Mouse (Mus musculus) limb, embryonic 10.5 days (tissue): ENCODE data around the gene D630045J12Rik. TPM values are rescaled to one million over a fixed set of nuclear protein-coding genes. Genes with fewer than 3 reads are reported as not detected.

Experiments
- DNase-seq: peaks from one replicate; pipeline ENCODE4 v3.0.0-alpha.2; 2017; ENCODE audit warnings: low spot score
- H3K27ac ChIP-seq: fragments of 300-500 bp; sonication (generic); 2 replicates; pipeline ENCODE4 v1.5.1; 2016; ENCODE audit warnings: mild to moderate bottlenecking
- H3K27me3 ChIP-seq: fragments of 300-500 bp; sonication (generic); 2 replicates; pipeline ENCODE4 v1.6.1; 2016; ENCODE audit warnings: low read depth, mild to moderate bottlenecking; ENCODE audit not compliant: poor library complexity, severe bottlenecking
- H3K36me3 ChIP-seq: fragments of 300-500 bp; sonication (generic); 2 replicates; pipeline ENCODE4 v1.6.1; 2016; ENCODE audit warnings: mild to moderate bottlenecking, moderate library complexity
- H3K4me1 ChIP-seq: fragments of 300-500 bp; sonication (generic); 2 replicates; pipeline ENCODE4 v1.6.1; 2016
- H3K4me3 ChIP-seq: fragments of 300-500 bp; sonication (generic); 2 replicates; pipeline ENCODE4 v1.5.1; 2016; ENCODE audit warnings: mild to moderate bottlenecking, moderate library complexity
- H3K9me3 ChIP-seq: fragments of 300-500 bp; sonication (generic); replicated peaks from 2 replicates; pipeline ENCODE4 v1.6.1; 2016; ENCODE audit warnings: mild to moderate bottlenecking
- WGBS: fragments of 180-500 bp; shearing (Covaris S2); methylation state at CpG from one replicate; pipeline ENCODE4 v1.1.7; 2016; 5-methylcytosine and 5-hydroxymethylcytosine counted together
- polyA plus RNA-seq: library from polyadenylated mRNA; unstranded; fragments of >200 nt; fragmentation: Nextera tagmentation; extraction: Ambion mirVana; gene quantifications from 2 replicates; pipeline ENCODE4 v1.2.1, GENCODE M21; 2016

Gene D630045J12Rik
- polyA plus RNA-seq, 1 experiment from 2014 or later, result 8.5 TPM

GRCm38 (mm10) chr6:38087242-38088026, 166.4 kb downstream of the D630045J12Rik start:
- 0 out of 2 replicates have a peak, but pooled peaks cover 4% of the 10 kb centered on the region for H3K4me1 ChIP-seq
- H3K9me3 ChIP-seq, result no peaks in the 10 kb centered on the region
- H3K4me3 ChIP-seq, result no peak overlapping the region
- DNase-seq, result no peak
- no peak overlapping the region for H3K27ac ChIP-seq
- H3K27me3 ChIP-seq, result no peaks in the 10 kb centered on the region
- WGBS, result 82% methylated on average over 9 of the region's 9 CpGs
- no peaks in the 10 kb centered on the region for H3K36me3 ChIP-seq

GRCm38 (mm10) chr6:38083204-38083603, 170.6 kb downstream of the D630045J12Rik start:
- no peak for DNase-seq
- no peak overlapping the region for H3K27ac ChIP-seq
- WGBS, result 31% methylated on average over 4 of the region's 4 CpGs

GRCm38 (mm10) chr6:38081727-38082341, 172.0 kb downstream of the D630045J12Rik start:
- Histone ChIP-seq H3K9me3 (no peaks in the 10 kb centered on the region), H3K27me3 (no peaks in the 10 kb centered on the region), H3K4me3 (no peak overlapping the region), H3K4me1 (peaks cover 6% of the 10 kb centered on the region; the same call in 1 of the 2 replicates), H3K27ac (no peak overlapping the region), H3K36me3 (no peaks in the 10 kb centered on the region)
- no peak for DNase-seq
- WGBS, result 67% methylated on average over 11 of the region's 11 CpGs

More at GRCm38 (mm10) chr6:38083204-38083603, 170.6 kb downstream of the D630045J12Rik start:
- no peaks in the 10 kb centered on the region for H3K9me3 ChIP-seq
- no peak overlapping the region for H3K4me3 ChIP-seq
- H3K27me3 ChIP-seq, result no peaks in the 10 kb centered on the region
- H3K4me1 ChIP-seq, result peaks cover 10% of the 10 kb centered on the region; the same call in 1 of the 2 replicates
- H3K36me3 ChIP-seq, result no peaks in the 10 kb centered on the region

GRCm38 (mm10) chr6:38080364-38080763, 173.4 kb downstream of the D630045J12Rik start:
- 69% methylated on average over 4 of the region's 4 CpGs for WGBS
- H3K27ac ChIP-seq, result no peak overlapping the region
- H3K9me3 ChIP-seq, result no peaks in the 10 kb centered on the region
- no peaks in the 10 kb centered on the region for H3K36me3 ChIP-seq
- DNase-seq, result no peak
- H3K27me3 ChIP-seq, result no peaks in the 10 kb centered on the region
- no peak overlapping the region for H3K4me3 ChIP-seq
- peaks cover 6% of the 10 kb centered on the region; the same call in 1 of the 2 replicates for H3K4me1 ChIP-seq

- 95% methylated on average over 3 of the region's 3 CpGs for WGBS
- Histone ChIP-seq H3K27ac (no peak overlapping the region), H3K9me3 (no peaks in the 10 kb centered on the region), H3K4me1 (peaks cover 6% of the 10 kb centered on the region; the same call in 1 of the 2 replicates), H3K27me3 (no peaks in the 10 kb centered on the region), H3K36me3 (no peaks in the 10 kb centered on the region), H3K4me3 (no peak overlapping the region)
- DNase-seq, result no peak
Observed at GRCm38 (mm10) chr6:38073592-38073991, 180.2 kb downstream of the D630045J12Rik start.

Other genes starting within 250 kb of the D630045J12Rik start
- gene Svopl, start 207.0 kb downstream of the D630045J12Rik start, polyA plus RNA-seq, result 4.0 and 7.0 TPM in 2 replicates
- not detected in 2 replicates for gene Tmem213, start 144.8 kb downstream of the D630045J12Rik start, polyA plus RNA-seq
- gene Atp6v0a4, start 129.4 kb downstream of the D630045J12Rik start, polyA plus RNA-seq, result not detected in 2 replicates
- 14.7 and 18.2 TPM in 2 replicates for gene Zc3hav1l, start 45.2 kb upstream of the D630045J12Rik start, polyA plus RNA-seq
- gene Zc3hav1, start 100.6 kb upstream of the D630045J12Rik start, polyA plus RNA-seq, result 1.5 and 2.0 TPM in 2 replicates
- 13.3 and 16.1 TPM in 2 replicates for gene Ttc26, start 127.5 kb upstream of the D630045J12Rik start, polyA plus RNA-seq
- 13.5 and 14.7 TPM in 2 replicates for gene Ubn2, start 179.9 kb upstream of the D630045J12Rik start, polyA plus RNA-seq